Mouse (Mus musculus): Measurements from ENCODE around the gene Baz1b.

DNA sequence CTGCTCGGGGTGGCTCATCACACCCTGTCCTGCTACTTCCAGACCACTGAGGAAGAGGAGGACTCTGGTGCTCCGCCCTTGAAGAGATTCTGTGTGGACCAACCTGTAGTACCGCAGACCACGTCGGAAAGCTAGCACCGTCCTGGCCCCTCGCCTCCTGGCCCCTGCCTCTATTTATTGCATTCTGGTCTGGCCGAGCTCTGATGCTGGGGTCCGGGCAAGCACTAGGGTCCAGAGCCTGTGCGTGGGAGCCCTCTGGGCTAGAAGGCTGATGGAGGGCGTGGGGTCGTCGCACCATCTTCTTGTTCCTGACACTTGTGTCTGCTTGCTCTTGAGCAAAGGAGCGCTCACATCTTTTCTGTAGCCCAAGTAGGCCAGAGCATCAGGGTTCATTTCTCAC lies 6.3 kb upstream of the Baz1b start:
- TF ChIP-seq CTCF (IDR thresholded peaks at IDR 0.05; ENCODE audit: control insufficient read depth, insufficient read depth, insufficient read length) (no peak), FOSL1 (IDR thresholded peaks at IDR 0.05; ENCODE audit: insufficient read depth, low read length, poor library complexity, severe bottlenecking) (no peak), MYOG (IDR thresholded peaks at IDR 0.05; ENCODE audit: control insufficient read depth, extremely low read depth, insufficient read length) (no peak), CEBPB (IDR thresholded peaks at IDR 0.05; ENCODE audit: low read depth) (no peak), USF1 (IDR thresholded peaks at IDR 0.05; ENCODE audit: low read depth) (no peak), MAX (IDR thresholded peaks at IDR 0.05) (no peak)

Measured in C2C12 (cell line).